Mouse (Mus musculus): ENCODE measurements around the gene Anapc15. TPM values are rescaled to one million over a fixed set of nuclear protein-coding genes. Genes with fewer than 3 reads are reported as not detected.
"Not testable (repeated sequence)": the region's sequence is repeated elsewhere in the genome, so short reads cannot be mapped to it uniquely, and the experiment has no call there.

The Anapc15 gene
- polyA plus RNA-seq, 1 experiment from 2014 or later = 75.5 TPM

DNA sequence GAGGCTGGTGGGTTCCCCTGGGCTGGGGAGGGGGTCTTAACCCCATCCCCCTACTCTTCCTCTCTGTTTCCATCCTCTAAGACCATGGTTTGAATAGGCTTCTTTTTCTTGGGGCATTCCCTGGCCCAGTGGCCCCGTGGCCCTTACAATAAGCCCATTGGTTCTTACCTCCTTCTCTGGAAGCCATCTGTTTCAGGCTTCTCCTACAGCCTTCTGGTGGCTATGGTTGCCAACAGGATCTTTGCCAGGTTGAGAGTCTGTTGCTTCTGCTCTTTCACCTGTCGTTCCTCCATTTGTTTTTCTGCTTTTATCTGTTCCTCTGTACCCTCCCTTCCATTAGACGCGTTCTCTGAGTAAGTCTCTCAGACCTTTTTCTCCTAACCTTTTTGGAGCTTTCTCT is 74.1 kb downstream of the Anapc15 start:
- ATAC-seq (ENCODE audit: insufficient number of reproducible peaks, insufficient read depth, low FRiP score, low TSS enrichment) = no peak

DNA sequence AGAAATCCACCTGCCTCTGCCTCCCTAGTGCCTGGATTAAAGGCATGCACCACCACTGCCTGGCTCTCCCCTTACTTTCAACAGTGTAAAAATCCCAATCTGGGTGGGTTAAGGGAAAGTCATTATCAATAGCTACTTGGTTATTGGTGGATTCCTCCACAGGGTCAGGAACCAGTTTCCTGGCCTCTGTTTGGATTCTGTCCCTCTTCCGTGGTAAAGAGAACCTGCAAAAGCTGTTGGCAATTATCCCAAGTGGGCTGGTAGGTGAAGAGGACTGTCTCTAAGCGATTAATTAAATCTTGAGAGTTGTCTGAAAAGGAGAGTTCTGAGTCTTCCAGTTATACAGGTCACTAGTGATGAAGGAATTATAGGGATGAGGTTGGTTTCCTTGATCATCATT is 74.8 kb downstream of the Anapc15 start:
- WGBS = 86% methylated on average over 2 of the region's 2 CpGs
- H3K9ac ChIP-seq = no peak overlapping the region
- no peaks in the 10 kb centered on the region for H3K27me3 ChIP-seq
- H3K4me1 ChIP-seq = peaks cover 6% of the 10 kb centered on the region
- peaks cover 12% of the 10 kb centered on the region; the same call in 1 of the 2 replicates for H3K36me3 ChIP-seq
- no peak for ATAC-seq (ENCODE audit: insufficient number of reproducible peaks, insufficient read depth, low FRiP score, low TSS enrichment)
- no peaks in the 10 kb centered on the region for H3K9me3 ChIP-seq
- H3K4me2 ChIP-seq (replicated peaks) = no peak overlapping the region
- H3K4me3 ChIP-seq = no peak overlapping the region
- no peak overlapping the region for H3K27ac ChIP-seq

More for the DNA sequence above, 74.1 kb downstream of the Anapc15 start:
- peaks cover 12% of the 10 kb centered on the region; the same call in 1 of the 2 replicates for H3K36me3 ChIP-seq
- no peak overlapping the region for H3K4me2 ChIP-seq (replicated peaks)
- H3K27me3 ChIP-seq = no peaks in the 10 kb centered on the region
- H3K9me3 ChIP-seq = no peaks in the 10 kb centered on the region
- H3K4me1 ChIP-seq = peaks cover 6% of the 10 kb centered on the region
- H3K4me3 ChIP-seq = no peak overlapping the region
- 95% methylated on average over 4 of the region's 4 CpGs for WGBS
- no peak overlapping the region for H3K9ac ChIP-seq
- no peak overlapping the region for H3K27ac ChIP-seq

GRCm38 (mm10) chr7:101939758-101940157 is 76.2 kb downstream of the Anapc15 start:
- no peak for ATAC-seq (ENCODE audit: insufficient number of reproducible peaks, insufficient read depth, low FRiP score, low TSS enrichment)
- Histone ChIP-seq H3K9ac (no peak overlapping the region), H3K27ac (no peak overlapping the region), H3K4me3 (no peak overlapping the region), H3K4me2 (replicated peaks) (no peak overlapping the region), H3K27me3 (no peaks in the 10 kb centered on the region), H3K9me3 (no peaks in the 10 kb centered on the region), H3K4me1 (peaks cover 6% of the 10 kb centered on the region), H3K36me3 (peaks cover 12% of the 10 kb centered on the region; the same call in 1 of the 2 replicates)
- 92% methylated on average over 4 of the region's 4 CpGs for WGBS

DNA sequence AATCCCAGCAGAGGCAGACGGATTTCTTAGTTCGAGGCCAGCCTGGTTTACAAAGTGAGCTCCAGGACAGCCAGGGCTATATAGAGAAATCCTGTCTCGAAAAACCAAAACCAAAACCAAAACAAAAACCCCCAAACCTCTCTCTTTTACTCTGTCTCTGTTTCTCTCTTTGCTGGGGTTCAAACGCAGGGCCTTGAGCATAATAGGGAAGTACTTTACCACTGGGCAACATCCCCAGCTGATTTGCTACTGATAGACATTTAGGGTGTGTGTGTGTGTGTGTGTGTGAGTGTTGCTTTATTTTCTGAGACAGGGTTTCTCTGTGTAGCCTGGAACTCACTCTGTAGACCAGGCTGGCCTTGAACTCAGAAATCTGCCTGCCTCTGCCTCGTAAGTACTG is 85.5 kb downstream of the Anapc15 start:
- not testable (repeated sequence) for H3K4me1 ChIP-seq; H3K9ac ChIP-seq; H3K4me2 ChIP-seq (replicated peaks); H3K36me3 ChIP-seq; H3K27ac ChIP-seq; H3K4me3 ChIP-seq; H3K27me3 ChIP-seq; H3K9me3 ChIP-seq; ATAC-seq (ENCODE audit: insufficient number of reproducible peaks, insufficient read depth, low FRiP score, low TSS enrichment)
- 90% methylated on average over 5 of the region's 5 CpGs for WGBS

Small RNAs within 50 kb of the gene (microRNA-seq; reads per million reads assigned to microRNA genes)
- gene Gm22655 = not detected

Other genes with a start within 250 kb of the Anapc15 start
- 48.0 and 51.2 TPM in 2 replicates for gene Clpb, start 200.1 kb upstream of the Anapc15 start, polyA plus RNA-seq (2016; fragmentation: Nextera tagmentation; extraction: Ambion mirVana)
- gene Phox2a, start 45.4 kb upstream of the Anapc15 start, polyA plus RNA-seq (2016; fragmentation: Nextera tagmentation; extraction: Ambion mirVana) = 0.58 TPM in 1 of 2 replicates, not detected in the other
- 55.2 and 69.7 TPM in 2 replicates for gene Inppl1, start 25.5 kb upstream of the Anapc15 start, polyA plus RNA-seq (2016; fragmentation: Nextera tagmentation; extraction: Ambion mirVana)
- gene Folr2, start 6.5 kb upstream of the Anapc15 start, polyA plus RNA-seq (2016; fragmentation: Nextera tagmentation; extraction: Ambion mirVana) = 0.92 TPM in 1 of 2 replicates, not detected in the other
- 1.1 and 1.2 TPM in 2 replicates for gene Folr1, start 7.1 kb downstream of the Anapc15 start, polyA plus RNA-seq (2016; fragmentation: Nextera tagmentation; extraction: Ambion mirVana)
- 153 and 158 TPM in 2 replicates for gene Lamtor1, start 42.2 kb downstream of the Anapc15 start, polyA plus RNA-seq (2016; fragmentation: Nextera tagmentation; extraction: Ambion mirVana)
- gene Tomt, start 42.6 kb downstream of the Anapc15 start, polyA plus RNA-seq (2016; fragmentation: Nextera tagmentation; extraction: Ambion mirVana) = 0.61 and 0.65 TPM in 2 replicates
- 8.8 and 9.8 TPM in 2 replicates for gene Lrrc51, start 70.2 kb downstream of the Anapc15 start, polyA plus RNA-seq (2016; fragmentation: Nextera tagmentation; extraction: Ambion mirVana)
- 115 and 119 TPM in 2 replicates for gene Numa1, start 70.4 kb downstream of the Anapc15 start, polyA plus RNA-seq (2016; fragmentation: Nextera tagmentation; extraction: Ambion mirVana)
- gene Il18bp, start 155.0 kb downstream of the Anapc15 start, polyA plus RNA-seq (2016; fragmentation: Nextera tagmentation; extraction: Ambion mirVana) = 3.6 and 3.8 TPM in 2 replicates
- 28.9 and 33.5 TPM in 2 replicates for gene Rnf121, start 201.8 kb downstream of the Anapc15 start, polyA plus RNA-seq (2016; fragmentation: Nextera tagmentation; extraction: Ambion mirVana)
- gene Xndc1, start 201.8 kb downstream of the Anapc15 start, polyA plus RNA-seq (2016; fragmentation: Nextera tagmentation; extraction: Ambion mirVana) = 46.2 and 48.3 TPM in 2 replicates
- 2.6 and 3.5 TPM in 2 replicates for gene Xntrpc, start 202.0 kb downstream of the Anapc15 start, polyA plus RNA-seq (2016; fragmentation: Nextera tagmentation; extraction: Ambion mirVana)
- gene Trpc2, start 219.4 kb downstream of the Anapc15 start, polyA plus RNA-seq (2016; fragmentation: Nextera tagmentation; extraction: Ambion mirVana) = 0.28 TPM in 1 of 2 replicates, not detected in the other
- gene Art1, start 238.0 kb downstream of the Anapc15 start, polyA plus RNA-seq (2016; fragmentation: Nextera tagmentation; extraction: Ambion mirVana) = 3.4 and 6.0 TPM in 2 replicates
- 1.5 and 2.0 TPM in 2 replicates for gene Art5, start 245.8 kb downstream of the Anapc15 start, polyA plus RNA-seq (2016; fragmentation: Nextera tagmentation; extraction: Ambion mirVana)